Mouse (Mus musculus) urinary bladder, adult 18-20 months (tissue): ENCODE results near the gene Atad2b.

Source experiments
- DNase-seq, 2 experiments: peaks; one replicate each; pipeline ENCODE4 v3.0.0; 2022; ENCODE audit warnings: low spot score in 2 of 2, mixed read lengths in 2 of 2

Atad2b gene

GRCm38 (mm10) chr12:5084714-5085113, 167.6 kb downstream of the Atad2b start:
- DNase-seq: no peak

GRCm38 (mm10) chr12:5087787-5088519, 170.8 kb downstream of the Atad2b start:
- DNase-seq: no peak

- no peak for DNase-seq
Observed at GRCm38 (mm10) chr12:5088639-5089038, 171.5 kb downstream of the Atad2b start.
